Mouse (Mus musculus): Measurements from ENCODE around the gene Hrc. TPM values are rescaled to one million over a fixed set of nuclear protein-coding genes. Genes with fewer than 3 reads are reported as not detected.

Hrc gene
- polyA plus RNA-seq, 2 experiments from 2014 or later = not detected

DNA sequence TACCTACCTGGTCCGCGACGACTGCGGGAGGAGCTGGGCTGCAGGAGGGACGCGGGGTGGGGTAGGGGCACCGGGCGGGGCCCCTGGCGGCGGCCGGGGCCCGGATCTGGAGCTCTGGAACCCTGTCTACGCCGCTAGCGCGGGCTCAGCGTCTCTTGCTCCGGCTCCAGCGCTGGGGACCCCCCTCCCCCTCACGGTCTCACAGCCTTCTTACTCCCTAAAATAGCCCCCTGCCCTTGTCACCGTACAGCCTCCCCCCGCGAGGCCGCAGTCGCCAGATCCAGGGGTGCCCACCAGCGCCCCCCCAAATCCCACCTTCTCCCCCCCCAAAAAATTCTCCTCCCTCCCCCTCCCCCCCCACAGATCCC lies 31.5 kb downstream of the Hrc start, which contains the start of gene Ppfia3:
Gene Ppfia3, minus strand, starts transcription at position 368 of the 368 bp plus-strand sequence.
- no peak for ATAC-seq

DNA sequence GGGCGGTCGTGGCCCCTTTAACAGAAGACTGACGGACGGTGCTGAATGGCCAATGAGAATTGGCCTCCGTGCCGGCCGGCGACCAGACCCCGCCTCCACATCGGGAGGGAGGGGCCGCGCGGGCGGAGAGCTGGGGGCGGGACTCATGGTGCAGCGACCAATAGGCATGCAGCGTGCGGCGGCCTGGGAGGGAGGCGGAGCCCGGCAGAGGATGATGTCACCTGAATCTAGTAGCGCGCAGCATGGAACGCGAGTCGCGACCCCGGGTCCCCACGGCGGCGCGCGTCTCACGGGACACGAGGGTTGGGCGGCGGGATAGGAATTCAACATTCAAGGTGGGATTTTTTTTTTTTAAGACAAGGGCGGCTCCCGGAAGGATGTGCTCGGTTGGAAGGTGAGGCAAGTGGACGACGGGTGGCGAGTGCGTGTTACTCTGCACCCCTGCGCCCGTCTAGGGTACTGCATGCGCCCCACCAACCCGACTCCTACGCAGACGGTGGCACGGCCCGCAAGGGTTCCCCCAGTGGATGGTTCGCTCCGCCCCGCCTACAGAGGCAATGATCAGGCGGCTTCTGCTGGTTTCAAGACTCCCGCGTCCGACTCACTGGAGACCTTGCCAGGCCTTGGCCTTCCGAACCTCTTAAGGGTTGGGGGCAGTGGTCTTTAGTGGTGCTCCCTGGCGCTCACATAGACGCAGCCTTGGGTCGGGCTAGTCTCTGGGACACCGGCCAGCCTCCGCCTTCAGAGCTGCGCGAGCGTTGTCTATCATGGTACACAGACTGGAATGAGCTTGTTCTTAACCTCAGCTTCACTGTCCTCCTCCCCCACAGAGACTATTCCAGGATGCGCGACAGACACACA lies 32.2 kb downstream of the Hrc start:
- peak; percentile 86 for ATAC-seq

DNA sequence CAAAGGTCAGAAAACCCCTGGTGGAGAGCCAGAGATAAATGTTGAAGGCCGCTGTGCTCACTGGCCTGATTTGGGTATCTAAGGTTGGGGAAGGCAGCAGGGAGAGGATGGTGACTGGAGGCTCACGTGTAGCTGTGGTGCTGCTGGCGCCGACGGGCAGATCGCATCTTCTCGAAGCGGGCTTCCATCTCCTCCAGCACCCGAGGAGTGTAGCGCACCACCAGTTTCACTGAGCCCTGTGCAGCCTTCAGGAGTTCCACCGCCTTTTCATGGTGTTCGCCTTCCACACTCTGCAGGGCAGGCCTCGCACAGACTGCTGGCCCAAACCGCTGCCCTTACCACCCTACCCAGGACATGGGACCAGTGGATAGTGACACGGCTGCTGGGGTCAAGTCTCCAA lies 33.1 kb downstream of the Hrc start:
- ATAC-seq = no peak

DNA sequence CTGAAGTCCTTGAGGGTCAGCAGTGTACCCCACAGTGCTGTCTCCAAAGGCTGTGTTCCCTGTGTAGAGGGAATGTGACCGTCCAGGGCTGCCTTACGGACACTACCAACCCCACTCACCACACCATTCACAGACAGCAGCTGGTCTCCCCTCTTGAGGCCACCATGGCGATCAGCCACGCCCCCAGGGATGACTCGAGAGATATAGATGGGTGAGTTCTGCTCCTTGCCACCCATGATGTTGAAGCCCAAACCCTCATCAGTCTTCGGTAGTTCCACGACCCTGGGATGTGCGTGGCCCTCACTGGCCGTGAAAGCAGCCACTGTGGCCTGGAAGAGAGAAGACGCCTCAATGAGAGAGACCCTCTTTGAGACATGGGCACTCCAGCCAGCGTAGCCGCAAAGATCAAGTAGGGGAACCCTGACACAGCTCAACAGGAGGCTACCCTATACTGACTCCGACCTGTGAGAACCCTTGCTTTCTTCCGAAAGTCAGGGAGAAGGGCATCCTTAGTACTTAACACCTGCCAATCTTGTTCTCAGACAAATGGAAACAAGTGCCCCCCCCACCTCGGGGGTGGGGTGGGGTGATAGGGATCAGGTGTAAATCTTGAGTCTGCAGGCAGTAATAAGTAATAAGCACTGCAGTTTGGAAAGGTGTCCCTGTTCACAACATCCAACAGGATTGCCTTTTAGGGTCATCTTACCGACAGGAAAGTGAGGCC lies 34.1 kb downstream of the Hrc start:
- no peak for ATAC-seq

DNA sequence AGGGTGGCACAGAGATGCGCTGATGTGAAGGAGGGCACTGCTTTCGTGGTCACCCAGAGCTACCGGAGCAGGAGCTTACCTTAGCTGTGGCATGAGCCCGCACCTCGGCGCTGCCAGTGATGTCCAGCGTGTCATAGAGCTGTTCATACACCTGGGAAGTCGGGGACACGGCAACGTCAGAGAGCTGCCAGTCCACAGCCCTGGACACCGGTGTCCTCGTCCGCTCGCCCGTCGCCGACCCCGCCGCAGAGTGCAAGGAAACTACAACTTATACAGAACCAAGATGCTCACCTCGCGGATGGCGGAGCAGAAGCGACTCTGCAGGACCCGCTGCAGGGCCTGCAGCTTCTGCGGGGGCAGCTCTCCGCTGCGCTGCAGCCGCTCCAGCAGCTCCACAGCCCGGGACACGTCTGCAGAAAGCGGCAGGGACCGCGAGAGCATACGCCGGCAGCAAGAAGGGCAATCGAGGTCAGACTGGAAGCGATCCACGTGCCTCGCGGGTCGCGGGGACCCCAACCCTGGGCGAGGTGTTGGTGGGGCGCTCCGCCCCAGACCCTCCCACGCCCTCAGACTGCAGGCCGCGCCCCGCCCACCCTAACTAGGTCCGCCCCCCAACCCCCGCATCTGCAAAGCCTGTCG lies 34.9 kb downstream of the Hrc start:
- ATAC-seq = no peak

DNA sequence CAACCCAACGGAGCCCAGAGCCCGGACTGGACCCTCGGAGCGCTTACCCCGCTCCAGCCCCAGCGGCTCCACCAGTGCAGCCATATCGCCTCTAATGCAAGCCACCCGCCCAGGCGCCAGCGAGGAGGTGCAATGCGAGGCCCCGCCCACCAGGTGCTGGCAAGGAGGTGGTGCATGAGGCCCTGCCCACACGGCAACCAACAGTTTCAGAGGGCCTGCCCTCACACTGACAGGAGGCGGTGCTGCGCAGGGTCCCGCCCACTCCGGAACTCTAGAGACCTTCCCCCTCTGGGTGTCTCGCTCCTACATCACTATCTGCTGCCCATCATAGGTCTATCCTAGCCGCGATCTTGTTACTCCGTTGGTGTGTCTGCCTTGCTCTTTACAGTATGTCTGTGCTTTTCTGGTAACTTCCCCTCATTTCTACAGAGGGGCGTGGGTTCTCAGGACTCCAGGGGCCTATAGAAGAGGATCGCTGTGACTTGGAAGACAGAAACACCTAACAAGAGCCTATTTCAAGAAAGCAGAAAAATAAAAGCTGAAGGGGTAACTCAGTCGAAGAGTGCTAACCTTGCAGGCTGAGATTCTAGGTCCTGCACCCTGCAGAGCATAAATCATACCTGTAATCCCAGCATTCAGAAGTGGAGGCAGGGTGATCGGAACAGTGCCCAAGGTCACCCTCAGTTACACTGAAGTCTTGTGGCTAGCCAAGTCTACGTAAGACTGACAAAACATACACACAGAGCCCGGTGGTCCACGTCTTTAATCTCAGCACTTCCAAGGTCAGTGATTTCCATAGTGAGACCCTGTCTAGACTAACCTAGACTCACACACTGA lies 35.6 kb downstream of the Hrc start, which contains the start of gene Lin7b:
Gene Lin7b, minus strand, starts transcription at position 109 of the 837 bp plus-strand sequence.
- peak; percentile 62 for ATAC-seq

DNA sequence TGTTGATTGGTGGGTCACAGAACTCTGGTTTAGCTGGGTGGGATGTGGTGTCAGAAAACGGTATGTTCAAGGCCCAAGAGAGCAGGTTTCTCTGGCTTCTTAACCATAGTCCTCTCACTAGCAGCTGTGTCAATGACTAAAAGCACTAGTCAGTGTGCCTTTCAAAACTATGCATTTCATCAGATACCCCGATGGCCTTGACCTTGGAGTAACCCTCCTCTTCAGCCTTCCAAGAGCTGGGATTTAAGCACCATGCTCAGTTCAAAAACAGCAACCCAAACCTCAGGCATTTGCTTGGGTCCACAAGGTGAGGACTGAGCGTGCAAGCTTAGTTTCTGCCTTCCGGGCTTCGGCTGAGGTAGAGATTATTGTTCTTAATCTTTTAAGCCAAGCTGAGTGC lies 37.3 kb downstream of the Hrc start:
- no peak for ATAC-seq

DNA sequence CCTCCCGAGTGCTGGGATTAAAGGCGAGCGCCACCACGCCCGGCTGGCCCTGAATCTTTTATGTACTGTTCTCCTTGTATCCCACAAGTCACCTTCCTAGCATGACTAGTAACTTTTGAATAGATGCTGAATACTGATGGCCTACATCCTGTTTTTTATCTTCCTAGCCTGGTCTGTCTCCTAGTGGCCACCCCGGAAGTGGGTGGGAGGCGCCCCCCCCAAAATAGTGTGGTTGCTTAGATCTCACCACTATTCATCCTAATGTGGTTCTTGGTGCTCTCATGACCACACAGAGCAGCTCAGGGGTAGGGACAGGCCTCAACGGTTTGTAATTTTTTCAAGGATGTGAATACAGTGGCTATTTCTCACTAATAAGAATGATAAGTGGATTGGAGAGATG lies 39.5 kb downstream of the Hrc start:
- peak; percentile 35 for ATAC-seq

DNA sequence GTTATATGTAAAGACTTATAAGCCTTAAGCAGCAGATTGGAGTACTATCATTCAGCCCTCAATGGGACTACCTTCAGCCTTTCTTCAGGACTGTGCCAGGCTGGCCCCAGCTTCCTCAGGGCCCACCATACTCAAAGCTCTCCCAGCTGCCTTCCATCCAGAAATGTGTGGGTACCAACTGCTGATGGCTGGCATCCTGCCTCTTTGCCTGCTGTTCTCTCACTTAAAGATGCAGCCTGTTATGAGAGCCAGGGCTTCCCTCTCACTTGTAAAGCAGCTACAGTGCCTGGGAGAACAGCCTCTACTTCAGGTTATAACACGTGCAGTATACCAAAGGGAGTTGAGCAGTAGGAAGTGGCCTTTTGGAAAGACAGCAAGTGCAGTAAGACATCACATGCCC lies 41.0 kb downstream of the Hrc start:
- no peak for ATAC-seq

DNA sequence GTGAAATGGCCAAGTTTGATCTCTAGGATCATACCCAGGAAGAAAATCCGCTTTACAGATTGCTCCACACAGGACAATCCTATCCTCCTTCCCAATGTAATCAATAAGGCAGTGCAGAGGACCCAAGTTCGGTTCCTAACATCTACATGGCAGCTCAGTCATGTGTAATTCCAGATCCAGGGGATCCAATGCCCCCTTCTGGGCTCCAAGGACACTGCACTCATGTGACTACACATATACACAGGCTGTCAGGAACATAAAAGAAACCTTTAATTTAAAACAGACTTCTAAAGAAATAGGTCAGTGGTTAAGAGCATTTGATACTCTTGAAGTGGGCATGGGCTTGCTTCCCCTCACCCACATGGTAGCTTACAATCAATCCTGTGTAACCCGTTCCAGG lies 51.0 kb downstream of the Hrc start:
- no peak for ATAC-seq

Other genes starting within 250 kb of the Hrc start
- gene Rcn3, start 243.1 kb upstream of the Hrc start, polyA plus RNA-seq (2017; shearing (Covaris generic)) = 10 to 100 TPM in 1 of 2 experiments, 1 to 10 TPM in 1; 7.6 to 66.3 TPM
- gene Fcgrt, start 231.4 kb upstream of the Hrc start, polyA plus RNA-seq (2017; shearing (Covaris generic)) = 1 to 10 TPM; 2.3 to 3.8 TPM
- gene Rps11, start 210.9 kb upstream of the Hrc start, polyA plus RNA-seq (2017; shearing (Covaris generic)) = 1,000 to 10,000 TPM; 3,755 to 5,441 TPM
- 1,000 to 10,000 TPM; 5,632 to 7,602 TPM for gene Rpl13a, start 206.5 kb upstream of the Hrc start, polyA plus RNA-seq (2017; shearing (Covaris generic))
- not detected for gene Gm45713, start 199.1 kb upstream of the Hrc start, polyA plus RNA-seq (2017; shearing (Covaris generic))
- 10 to 100 TPM; 89.0 to 91.7 TPM for gene Flt3l, start 198.9 kb upstream of the Hrc start, polyA plus RNA-seq (2017; shearing (Covaris generic))
- gene Pih1d1, start 181.0 kb upstream of the Hrc start, polyA plus RNA-seq (2017; shearing (Covaris generic)) = 10 to 100 TPM; 40.4 to 50.6 TPM
- 10 to 100 TPM; 16.5 to 27.2 TPM for gene Aldh16a1, start 180.7 kb upstream of the Hrc start, polyA plus RNA-seq (2017; shearing (Covaris generic))
- gene Slc17a7, start 171.3 kb upstream of the Hrc start, polyA plus RNA-seq (2017; shearing (Covaris generic)) = not detected
- gene Gfy, start 155.7 kb upstream of the Hrc start, polyA plus RNA-seq (2017; shearing (Covaris generic)) = not detected
- gene Pth2, start 154.3 kb upstream of the Hrc start, polyA plus RNA-seq (2017; shearing (Covaris generic)) = not detected
- gene Ccdc155, start 130.4 kb upstream of the Hrc start, polyA plus RNA-seq (2017; shearing (Covaris generic)) = not detected
- gene Dkkl1, start 123.1 kb upstream of the Hrc start, polyA plus RNA-seq (2017; shearing (Covaris generic)) = 10 to 100 TPM; 16.1 to 22.9 TPM
- 1 to 10 TPM; 4.5 to 5.4 TPM for gene Tead2, start 119.5 kb upstream of the Hrc start, polyA plus RNA-seq (2017; shearing (Covaris generic))
- gene Cd37, start 96.2 kb upstream of the Hrc start, polyA plus RNA-seq (2017; shearing (Covaris generic)) = 100 to 1,000 TPM; 473 to 666 TPM
- gene Slc6a16, start 94.2 kb upstream of the Hrc start, polyA plus RNA-seq (2017; shearing (Covaris generic)) = not detected
- not detected for gene Slc6a21, start 57.8 kb upstream of the Hrc start, polyA plus RNA-seq (2017; shearing (Covaris generic))
- gene Trpm4, start 1.5 kb upstream of the Hrc start, polyA plus RNA-seq (2017; shearing (Covaris generic)) = 10 to 100 TPM; 11.7 to 15.9 TPM
- not detected for gene Ppfia3, start 31.7 kb downstream of the Hrc start, polyA plus RNA-seq (2017; shearing (Covaris generic))
- not detected for gene Lin7b, start 35.3 kb downstream of the Hrc start, polyA plus RNA-seq (2017; shearing (Covaris generic))
- gene Snrnp70, start 60.5 kb downstream of the Hrc start, polyA plus RNA-seq (2017; shearing (Covaris generic)) = 100 to 1,000 TPM in 1 of 2 experiments, 10 to 100 TPM in 1; 82.1 to 130 TPM
- gene Kcna7, start 70.4 kb downstream of the Hrc start, polyA plus RNA-seq (2017; shearing (Covaris generic)) = not detected
- not detected for gene Ntf5, start 78.4 kb downstream of the Hrc start, polyA plus RNA-seq (2017; shearing (Covaris generic))
- gene Lhb, start 85.5 kb downstream of the Hrc start, polyA plus RNA-seq (2017; shearing (Covaris generic)) = not detected
- gene Gys1, start 99.6 kb downstream of the Hrc start, polyA plus RNA-seq (2017; shearing (Covaris generic)) = 10 to 100 TPM in 1 of 2 experiments, 1 to 10 TPM in 1; 9.2 to 18.2 TPM
- gene Ruvbl2, start 102.8 kb downstream of the Hrc start, polyA plus RNA-seq (2017; shearing (Covaris generic)) = 10 to 100 TPM; 41.9 to 51.9 TPM
- 1,000 to 10,000 TPM; 1,962 to 2,374 TPM for gene Ftl1, start 124.6 kb downstream of the Hrc start, polyA plus RNA-seq (2017; shearing (Covaris generic))
- 100 to 1,000 TPM; 146 to 164 TPM for gene Bax, start 131.6 kb downstream of the Hrc start, polyA plus RNA-seq (2017; shearing (Covaris generic))
- gene Tulp2, start 146.6 kb downstream of the Hrc start, polyA plus RNA-seq (2017; shearing (Covaris generic)) = 1 to 10 TPM; 1.2 TPM
- gene Gm45808, start 151.5 kb downstream of the Hrc start, polyA plus RNA-seq (2017; shearing (Covaris generic)) = under 1 TPM in 1 of 2 experiments, not detected in 1; 0.62 TPM
- gene Dhdh, start 153.5 kb downstream of the Hrc start, polyA plus RNA-seq (2017; shearing (Covaris generic)) = 1 to 10 TPM; 1.1 to 2.7 TPM
- gene Nucb1, start 175.1 kb downstream of the Hrc start, polyA plus RNA-seq (2017; shearing (Covaris generic)) = 100 to 1,000 TPM; 124 to 159 TPM
- gene Ppp1r15a, start 191.0 kb downstream of the Hrc start, polyA plus RNA-seq (2017; shearing (Covaris generic)) = 100 to 1,000 TPM in 1 of 2 experiments, 10 to 100 TPM in 1; 49.3 to 132 TPM
- gene Plekha4, start 191.0 kb downstream of the Hrc start, polyA plus RNA-seq (2017; shearing (Covaris generic)) = under 1 TPM in 1 of 2 experiments, not detected in 1; 0.20 TPM
- gene Hsd17b14, start 219.6 kb downstream of the Hrc start, polyA plus RNA-seq (2017; shearing (Covaris generic)) = under 1 TPM; 0.77 to 0.81 TPM
- gene Bcat2, start 234.9 kb downstream of the Hrc start, polyA plus RNA-seq (2017; shearing (Covaris generic)) = 10 to 100 TPM; 46.4 to 77.9 TPM

Data from CD4-positive, CD25-positive, alpha-beta regulatory T cell, adult 4 months (primary cell).